ENCODE assay signal across 12 mouse cellular contexts in genomic region chr16:35362221-35362620, GRCm38 (mm10). TPM values are rescaled to one million over a fixed set of nuclear protein-coding genes. Genes with fewer than 3 reads are reported as not detected.
DNase-seq lines count a peak whose midpoint lies in the region; ATAC-seq and TF ChIP-seq lines count a peak whose summit lies in the region.
"Had no signal": no experiment of that assay in that cellular context is flagged by ENCODE, and none has a peak within 500 bp of the region (broad histone marks: within the 10 kb centered on the region; RNA-seq: fewer than 3 reads in every experiment).

No protein-coding gene starts in this region.

- no peak overlapping the region for H3ac ChIP-seq in myocyte (ENCODE audit: control insufficient read depth, insufficient read length)

- in situ Hi-C loops in CH12.LX (cut with MboI; ENCODE audit: low pct_ligation_motif_present, low pct_unique_long_range_greater_than_20kb, low sequenced_read_pairs): no loop called here

- peak; percentile 29; the same call in 1 of the 2 replicates for TF ChIP-seq CTCF in lung, embryonic 14.5 days (IDR thresholded peaks at IDR 0.05; ENCODE audit: low read depth)
- TF ChIP-seq CTCF in CH12.LX (conservative IDR thresholded peaks at IDR 0.05 in 1 of 2, IDR thresholded peaks at IDR 0.05 in 1 of 2; ENCODE audit: low read depth in 2 of 2, low read length in 2 of 2): 0 out of 4 replicates have a peak, but pooled peaks of 1 of the 2 experiments have one; percentile 14

- no peak overlapping the region for H3K4me3 ChIP-seq in lung, embryonic 14.5 days (ENCODE audit: low read depth, low read length)
- H3K4me3 ChIP-seq in CH12.LX (replicated peaks in 1 of 3; ENCODE audit: low read depth in 2 of 3, low read length in 2 of 3, poor library complexity in 1 of 3) (no peak overlapping the region), myocyte (no peak overlapping the region)

- 0 out of 2 replicates have a peak, but pooled peaks cover 2% of the 10 kb centered on the region for H3K36me3 ChIP-seq in lung, embryonic 14.5 days (ENCODE audit: insufficient read depth)
- peaks cover 0 to 21% of the 10 kb centered on the region in 2 experiments for H3K36me3 ChIP-seq in CH12.LX (replicated peaks in 1 of 2; ENCODE audit: control insufficient read depth in 1 of 2, insufficient read depth in 1 of 2, low read length in 1 of 2)
- H3K36me3 ChIP-seq in myocyte (ENCODE audit: control insufficient read depth, insufficient read depth): no peaks in the 10 kb centered on the region
- H3K36me3 ChIP-seq: midbrain, embryonic 15.5 days had no signal

- peak; percentile 79 for DNase-seq in heart, adult 11 months
- no peak for DNase-seq in heart, postnatal 4 days
- DNase-seq in lung, embryonic 14.5 days: no peak
- no peak for DNase-seq in lung, adult 18-20 months
- DNase-seq in CH12.LX (ENCODE audit: extremely low read depth) (peak; percentile 17), MN1 (ENCODE audit: low spot score) (no peak)
- DNase-seq: cerebellum, adult 2 months; layer of hippocampus, postnatal 36 days; lung, postnatal 14 days had no signal

- H3K4me1 ChIP-seq in lung, embryonic 14.5 days (ENCODE audit: insufficient read depth): peaks cover 3% of the 10 kb centered on the region
- peaks cover 0 to 15% of the 10 kb centered on the region in 2 experiments; a peak in 3 of 4 replicates for H3K4me1 ChIP-seq in CH12.LX (ENCODE audit: control insufficient read depth in 1 of 2, insufficient read depth in 2 of 2)

- H3K9me3 ChIP-seq in lung, embryonic 14.5 days (ENCODE audit: low read depth, low read length): no peaks in the 10 kb centered on the region
- H3K9me3 ChIP-seq in CH12.LX (replicated peaks; ENCODE audit: low read length): peaks cover 4% of the 10 kb centered on the region
- H3K9me3 ChIP-seq: midbrain, embryonic 15.5 days had no signal

- no peak for TF ChIP-seq EP300 in CH12.LX (IDR thresholded peaks at IDR 0.05; ENCODE audit: low read length)

- peak overlapping the region; percentile 92 for H3K4me2 ChIP-seq in lung, embryonic 14.5 days
- H3K4me2 ChIP-seq in CH12.LX (ENCODE audit: insufficient read depth, low read depth, poor library complexity, severe bottlenecking) (no peak overlapping the region), myocyte (ENCODE audit: low read depth) (peak overlapping the region; percentile 92)

- whole genome bisulfite sequencing in lung, embryonic 14.5 days: 79% methylated on average over 2 of the region's 2 CpGs

- no peaks in the 10 kb centered on the region for H3K79me2 ChIP-seq in CH12.LX (replicated peaks; ENCODE audit: control insufficient read depth, extremely low read depth, insufficient read depth, poor library complexity, severe bottlenecking)
- no peaks in the 10 kb centered on the region for H3K79me2 ChIP-seq in myocyte (ENCODE audit: control insufficient read depth, insufficient read depth)

- dilution Hi-C loops in CH12.LX (cut with MboI; ENCODE audit: extremely low pct_ligation_motif_present, extremely low pct_unique_long_range_greater_than_20kb, low sequenced_read_pairs): no loop called here

- TF ChIP-seq POLR2A in CH12.LX (IDR thresholded peaks at IDR 0.05; ENCODE audit: low read depth, low read length): no peak
- no peak for TF ChIP-seq POLR2A in myocyte (IDR thresholded peaks at IDR 0.05; ENCODE audit: insufficient read length, low read depth)

- no peak overlapping the region for H3K27ac ChIP-seq in lung, embryonic 14.5 days (ENCODE audit: low read depth)
- H3K27ac ChIP-seq in CH12.LX (ENCODE audit: insufficient read depth, low read depth): no peak overlapping the region
- H3K27ac ChIP-seq: midbrain, embryonic 15.5 days had no signal

- no peak for ATAC-seq in lung, embryonic 14.5 days (ENCODE audit: insufficient read depth)
- no peak for ATAC-seq in cerebellum, adult (ENCODE audit: insufficient number of reproducible peaks, low FRiP score, low TSS enrichment)

- H3K9ac ChIP-seq in lung, embryonic 14.5 days: no peak overlapping the region
- no peak overlapping the region for H3K9ac ChIP-seq in CH12.LX (ENCODE audit: insufficient read depth, low read depth)

- H3K27me3 ChIP-seq in lung, embryonic 14.5 days (ENCODE audit: insufficient read depth, low read length): no peaks in the 10 kb centered on the region
- H3K27me3 ChIP-seq in CH12.LX (replicated peaks) (peaks cover 28% of the 10 kb centered on the region), myocyte (ENCODE audit: control insufficient read depth, insufficient read depth, insufficient read length) (no peaks in the 10 kb centered on the region)
- H3K27me3 ChIP-seq: midbrain, embryonic 15.5 days had no signal

- TF ChIP-seq RAD21 in CH12.LX (IDR thresholded peaks at IDR 0.05; ENCODE audit: low read depth, low read length): no peak

TF ChIP-seq in CH12.LX, 34 proteins besides CTCF, POLR2A, EP300 and RAD21:
- TF ChIP-seq ZNF384 (IDR thresholded peaks at IDR 0.05; ENCODE audit: low read depth, low read length) (no peak), USF1 (IDR thresholded peaks at IDR 0.05; ENCODE audit: low read depth, low read length) (no peak), JUND (conservative IDR thresholded peaks at IDR 0.05; ENCODE audit: low read depth, low read length) (no peak), SIN3A (IDR thresholded peaks at IDR 0.05; ENCODE audit: low read length) (no peak), NRF1 (IDR thresholded peaks at IDR 0.05; ENCODE audit: low read depth, low read length) (no peak), MEF2A (IDR thresholded peaks at IDR 0.05; ENCODE audit: borderline replicate concordance, low read depth, low read length) (no peak), MAX (IDR thresholded peaks at IDR 0.05; ENCODE audit: low read length) (no peak)

TF ChIP-seq in myocyte, 11 proteins besides CTCF, POLR2A, EP300 and RAD21:
- TF ChIP-seq CEBPB (IDR thresholded peaks at IDR 0.05; ENCODE audit: insufficient read depth, poor library complexity, severe bottlenecking) (no peak), REST (IDR thresholded peaks at IDR 0.05; ENCODE audit: insufficient read depth, insufficient read length) (no peak), MYOG (IDR thresholded peaks at IDR 0.05; ENCODE audit: control insufficient read depth in 1 of 3, insufficient read depth in 1 of 3, insufficient read length in 2 of 3, low read depth in 2 of 3) (no peak), MAX (IDR thresholded peaks at IDR 0.05; ENCODE audit: low read depth) (no peak), POLR2AphosphoS2 (IDR thresholded peaks at IDR 0.05; ENCODE audit: insufficient read length, low read depth) (no peak), MYOD1 (IDR thresholded peaks at IDR 0.05; ENCODE audit: control insufficient read depth in 1 of 3, insufficient read length in 2 of 3, low read depth in 2 of 3) (no peak), SRF (IDR thresholded peaks at IDR 0.05; ENCODE audit: control insufficient read depth, insufficient read length, low read depth) (no peak), TCF12 (IDR thresholded peaks at IDR 0.05; ENCODE audit: insufficient read depth, poor library complexity, severe bottlenecking) (no peak), TCF3 (IDR thresholded peaks at IDR 0.05; ENCODE audit: insufficient read length, low read depth) (no peak), USF1 (IDR thresholded peaks at IDR 0.05; ENCODE audit: low read depth) (no peak), E2F4 (IDR thresholded peaks at IDR 0.05; ENCODE audit: insufficient read depth) (no peak)
TF ChIP-seq in myocyte: peak in this region for 0.

RNA-seq across cellular contexts. Expression of gene Sec22a, which starts 1.5 kb away (rescaled TPM):
- 10 to 100 TPM; 16.7 to 18.3 TPM for total RNA-seq in heart, postnatal 4 days (2021)
- 45.8 and 52.1 TPM in 2 replicates for polyA plus RNA-seq in lung, embryonic 14.5 days (2014; fragmentation: Nextera tagmentation; extraction: Ambion mirVana)
- total RNA-seq in CH12.LX (2012; rRNA removed): 9.8 and 10.8 TPM in 2 replicates
- total RNA-seq in CH12.LX (2014; rRNA removed): 14.1 and 17.8 TPM in 2 replicates
- polyA plus RNA-seq in CH12.LX (2012; ENCODE audit: insufficient read length, low read depth): 8.6 and 9.7 TPM in 2 replicates
- 7.7 TPM for polyA plus RNA-seq in myocyte (2012; fragmentation: generic; extraction: Trizol)

Comparison
In these comparisons a context has a peak if more than half of its experiments do, and no peak if none do; other contexts are left out.
1. DNase-seq: peak in heart, adult 11 months (single experiment) and CH12.LX (single experiment); none in heart, postnatal 4 days (single experiment), lung, embryonic 14.5 days (single experiment), lung, adult 18-20 months (0 of 2) and MN1 (single experiment).